Mouse (Mus musculus) megakaryocyte, embryonic 14.5 days (primary cell): ENCODE measurements around the gene Rgs7.

Source experiments
- FLI1 ChIP-seq: IDR thresholded peaks from 2 replicates; pipeline ENCODE4 v1.6.1; 2012; ENCODE audit warnings: low read length, inconsistent platforms, mixed read lengths
- GATA1 ChIP-seq: IDR thresholded peaks from 3 replicates; pipeline ENCODE4 v1.6.1; 2012; ENCODE audit warnings: mixed read lengths, low read length, inconsistent platforms, borderline replicate concordance

DNA sequence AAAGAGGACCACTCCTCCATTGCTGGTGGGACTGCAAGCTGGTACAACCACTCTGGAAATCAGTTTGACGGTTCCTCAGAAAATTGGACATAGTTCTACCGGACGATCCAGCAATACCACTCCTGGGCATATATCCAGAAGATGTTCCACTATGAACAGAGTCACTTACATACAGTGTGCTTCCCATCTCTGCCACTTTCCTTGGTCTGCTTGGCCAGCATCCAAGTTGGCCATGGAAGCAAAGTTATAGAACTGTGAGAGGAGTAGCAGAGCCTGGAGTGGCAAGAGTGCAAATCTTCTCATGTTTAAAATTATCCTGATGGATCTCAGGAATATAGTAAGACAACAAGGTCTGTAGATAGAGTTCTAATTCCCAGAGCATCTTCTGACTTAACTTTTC lies 367.9 kb downstream of the Rgs7 start:
- TF ChIP-seq GATA1 (no peak), FLI1 (no peak)
